ENCODE assay signal across 9 mouse cellular contexts in genomic region chr3:84220326-84220725, GRCm38 (mm10). TPM values are rescaled to one million over a fixed set of nuclear protein-coding genes. Genes with fewer than 3 reads are reported as not detected.
DNase-seq lines count a peak whose midpoint lies in the region; ATAC-seq lines count a peak whose summit lies in the region.
"Had no signal": no experiment of that assay in that cellular context is flagged by ENCODE, and none has a peak within 500 bp of the region (broad histone marks: within the 10 kb centered on the region; RNA-seq: fewer than 3 reads in every experiment).

No protein-coding gene starts in this region.

- DNase-seq in cerebellum, postnatal 14 days, result peak; percentile 34 to 59
- no peak for DNase-seq in cerebellum, postnatal 4 days (ENCODE audit: low spot score in 2 of 2)
- peak; percentile 43 for DNase-seq in A20 (ENCODE audit: low read depth, low spot score)
- no peak for DNase-seq in layer of hippocampus, adult 9-10 months (ENCODE audit: low spot score)
- DNase-seq in adrenal gland, postnatal 14 days, result no peak
- no peak for DNase-seq in left cerebral cortex, adult 8-10 months (ENCODE audit: low spot score in 2 of 2)

- peak overlapping the region; percentile 83 for H3K27ac ChIP-seq in forebrain, embryonic 13.5 days
- H3K27ac ChIP-seq in liver, embryonic 12.5 days, result no peak overlapping the region

- H3K4me1 ChIP-seq in forebrain, embryonic 13.5 days, result peaks cover 61% of the 10 kb centered on the region
- H3K4me1 ChIP-seq in liver, embryonic 12.5 days, result peaks cover 4% of the 10 kb centered on the region; the same call in 1 of the 2 replicates

- H3K9me3 ChIP-seq in forebrain, embryonic 13.5 days (replicated peaks), result no peaks in the 10 kb centered on the region
- H3K9me3 ChIP-seq in liver, embryonic 12.5 days (replicated peaks), result no peaks in the 10 kb centered on the region

- peak overlapping the region; percentile 54 for H3K4me3 ChIP-seq in forebrain, embryonic 13.5 days
- H3K4me3 ChIP-seq in liver, embryonic 12.5 days, result peak overlapping the region; percentile 26

- H3K4me2 ChIP-seq in forebrain, embryonic 13.5 days, result peak overlapping the region; percentile 77
- H3K4me2 ChIP-seq in liver, embryonic 12.5 days, result peak overlapping the region; percentile 48

- peak overlapping the region; percentile 70 for H3K9ac ChIP-seq in forebrain, embryonic 13.5 days
- no peak overlapping the region for H3K9ac ChIP-seq in liver, embryonic 12.5 days

- WGBS in forebrain, embryonic 13.5 days, result 0% methylated on average over 9 of the region's 9 CpGs
- 2% methylated on average over 9 of the region's 9 CpGs for WGBS in liver, embryonic 12.5 days (ENCODE audit: insufficient replicate concordance)

- no peaks in the 10 kb centered on the region for H3K27me3 ChIP-seq in forebrain, embryonic 13.5 days
- H3K27me3 ChIP-seq in liver, embryonic 12.5 days (replicated peaks), result peaks cover 46% of the 10 kb centered on the region

- H3K36me3 ChIP-seq in forebrain, embryonic 13.5 days (ENCODE audit: poor library complexity, severe bottlenecking), result peaks cover 7% of the 10 kb centered on the region; the same call in 1 of the 2 replicates
- H3K36me3 ChIP-seq in liver, embryonic 12.5 days, result no peaks in the 10 kb centered on the region

- ATAC-seq in forebrain, embryonic 13.5 days, result peak; percentile 20; the same call in 1 of the 2 replicates
- no peak for ATAC-seq in liver, embryonic 12.5 days

RNA-seq across cellular contexts. Expression of gene Gm6525, which starts 46.4 kb away (rescaled TPM):
- 3.7 and 4.1 TPM in 2 replicates for polyA plus RNA-seq in forebrain, embryonic 13.5 days (2015; fragmentation: Nextera tagmentation; extraction: Ambion mirVana)
- polyA plus RNA-seq in liver, embryonic 12.5 days (2016; fragmentation: Nextera tagmentation; extraction: Ambion mirVana), result 0.30 TPM in 1 of 2 replicates, not detected in the other
- total RNA-seq in adrenal gland, postnatal 14 days (2021), result 0.33 TPM in 1 of 2 replicates, not detected in the other
- total RNA-seq in left cerebral cortex, adult 8-10 months (2022), result not detected
- total RNA-seq: hematopoietic stem cell, adult 5-6 weeks had no signal

Comparison
In these comparisons a context has a peak if more than half of its experiments do, and no peak if none do; other contexts are left out.
1. DNase-seq: peak in cerebellum, postnatal 14 days (2 of 2) and A20 (single experiment); none in cerebellum, postnatal 4 days (0 of 2), layer of hippocampus, adult 9-10 months (single experiment), adrenal gland, postnatal 14 days (single experiment) and left cerebral cortex, adult 8-10 months (0 of 2).